Mouse (Mus musculus) spleen, adult 18-20 months (tissue): Measurements from ENCODE around the gene Ptpn13.
A peak's percentile ranks its signal among the peaks of the same experiment; 100 is the strongest.

Source experiments
- DNase-seq, 2 experiments: peaks; one replicate each; pipeline ENCODE4 v3.0.0; 2022; ENCODE audit warnings: mixed read lengths in 2 of 2

Gene Ptpn13

DNA sequence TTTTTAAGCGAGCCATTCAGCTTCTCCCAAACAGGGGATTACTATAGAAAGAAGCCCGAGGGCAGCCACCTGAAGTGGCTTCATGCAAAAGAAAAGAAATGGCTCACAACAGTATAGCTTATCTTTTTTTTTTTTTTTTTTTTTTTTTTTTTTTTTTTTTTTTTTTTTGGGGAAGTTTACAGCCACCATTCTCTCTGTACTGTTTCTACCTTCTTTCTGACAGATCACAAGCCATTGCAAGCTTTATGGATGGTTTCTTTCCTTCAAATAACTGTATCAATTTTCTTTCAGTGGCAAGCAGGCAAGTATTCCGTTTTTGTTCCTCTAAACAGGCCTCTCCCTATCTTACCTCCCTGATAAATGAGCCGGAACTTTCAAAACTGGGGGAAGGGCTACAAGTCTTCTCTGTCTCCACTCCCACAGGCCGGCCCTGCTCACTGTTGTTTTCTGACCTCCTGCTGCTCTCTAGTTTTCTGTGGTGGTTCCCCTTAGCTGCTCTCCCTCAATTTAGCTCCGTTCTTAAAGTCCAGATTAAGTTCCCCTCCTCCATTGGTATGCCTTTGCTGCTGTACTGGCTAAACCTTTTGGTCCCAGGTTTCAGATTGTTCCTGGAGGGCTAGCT, 1.6 kb upstream of the Ptpn13 start:
- DNase-seq, result no peak

- no peak for DNase-seq
These were observed 1.1 kb upstream of the Ptpn13 start for GRCm38 (mm10) chr5:103423927-103424315.

- DNase-seq, result peak in 1 of 2 experiments; percentile 7
These were observed 505 bp downstream of the Ptpn13 start for GRCm38 (mm10) chr5:103425363-103426031.

DNA sequence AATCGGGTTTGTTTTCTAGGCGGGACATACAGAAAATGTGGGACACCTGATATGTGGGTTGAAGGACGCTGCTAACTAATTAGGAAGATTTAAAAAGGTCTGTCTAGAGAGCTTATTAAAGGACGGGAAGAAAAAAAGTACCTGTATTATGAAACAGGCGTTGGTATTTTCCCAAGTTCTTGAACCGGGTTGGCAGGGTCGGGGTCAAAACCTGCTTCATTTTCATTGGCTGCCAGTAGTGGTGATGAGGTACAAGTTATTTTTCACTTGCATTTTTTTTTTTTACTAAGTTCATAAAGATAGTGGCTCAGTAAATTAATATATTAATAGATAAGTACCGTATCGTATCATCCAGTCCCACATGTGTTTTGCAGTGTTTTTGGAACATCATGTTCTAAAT, 1.3 kb downstream of the Ptpn13 start:
- DNase-seq, result no peak

DNA sequence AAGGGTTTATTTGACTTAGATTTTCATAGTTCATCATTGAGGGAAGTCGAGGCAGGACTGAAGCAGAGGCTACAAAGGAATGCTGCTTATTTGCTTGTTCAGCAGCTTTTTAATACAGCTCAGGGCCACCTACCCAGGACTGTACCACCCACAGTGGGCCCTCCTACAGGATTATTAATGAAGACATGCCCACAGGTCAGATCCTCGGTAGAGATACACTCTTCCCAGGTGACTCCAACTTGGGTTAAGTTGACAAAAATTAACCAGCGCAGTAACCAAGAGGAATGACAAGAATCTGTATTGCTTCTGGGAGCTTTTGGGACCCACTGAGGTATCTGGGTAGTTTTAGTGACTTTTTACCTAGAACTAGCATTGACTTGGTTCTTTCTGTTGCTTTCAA, 6.0 kb downstream of the Ptpn13 start:
- no peak for DNase-seq

GRCm38 (mm10) chr5:103431479-103431878, 6.5 kb downstream of the Ptpn13 start:
- DNase-seq, result no peak

DNA sequence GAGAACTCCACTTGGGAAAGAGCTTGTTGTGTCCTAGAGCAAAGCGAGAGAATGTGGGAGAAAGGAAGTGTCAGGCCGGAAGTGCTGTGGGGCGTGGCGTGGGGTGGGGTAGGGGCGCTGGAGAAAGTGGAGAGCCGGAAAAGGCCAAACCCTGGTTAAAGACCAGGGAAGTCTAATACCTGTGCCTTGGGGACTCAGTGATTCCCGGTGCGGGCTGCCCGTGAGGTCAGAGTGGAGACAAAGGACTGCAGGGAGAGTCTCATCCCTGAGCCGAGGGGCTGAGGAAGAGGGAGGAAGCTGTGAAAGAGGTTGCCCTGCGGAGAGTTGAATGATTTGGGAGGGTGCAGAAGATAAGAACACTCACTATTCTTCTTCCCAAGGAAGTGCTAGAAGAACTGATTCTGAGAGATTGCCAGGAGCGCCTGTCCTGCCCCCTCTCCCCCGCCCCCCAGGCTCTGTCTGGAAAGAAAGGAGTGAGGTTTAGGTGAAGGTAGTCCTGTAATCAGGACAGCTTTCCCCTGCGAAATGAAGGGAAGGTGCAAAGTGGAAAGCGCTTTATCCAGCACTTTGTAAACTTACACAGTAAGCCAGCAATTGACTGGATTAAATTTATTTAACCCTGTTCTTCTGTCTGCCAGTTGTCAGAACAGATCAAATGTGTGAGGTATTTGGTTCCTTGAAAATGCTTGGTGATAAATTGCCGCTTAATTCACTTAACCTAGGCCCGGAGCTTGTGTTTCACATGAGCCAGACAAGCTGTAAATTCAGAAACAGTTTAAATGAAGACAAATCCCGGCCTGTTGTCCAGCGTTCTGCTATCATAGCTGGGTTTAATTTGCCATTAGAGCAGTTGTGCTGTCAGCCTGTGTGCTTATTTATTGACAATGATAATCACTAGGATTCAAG, 11.3 kb downstream of the Ptpn13 start:
- no peak for DNase-seq

- no peak for DNase-seq
These were observed 12.7 kb downstream of the Ptpn13 start for GRCm38 (mm10) chr5:103437714-103438113.

DNA sequence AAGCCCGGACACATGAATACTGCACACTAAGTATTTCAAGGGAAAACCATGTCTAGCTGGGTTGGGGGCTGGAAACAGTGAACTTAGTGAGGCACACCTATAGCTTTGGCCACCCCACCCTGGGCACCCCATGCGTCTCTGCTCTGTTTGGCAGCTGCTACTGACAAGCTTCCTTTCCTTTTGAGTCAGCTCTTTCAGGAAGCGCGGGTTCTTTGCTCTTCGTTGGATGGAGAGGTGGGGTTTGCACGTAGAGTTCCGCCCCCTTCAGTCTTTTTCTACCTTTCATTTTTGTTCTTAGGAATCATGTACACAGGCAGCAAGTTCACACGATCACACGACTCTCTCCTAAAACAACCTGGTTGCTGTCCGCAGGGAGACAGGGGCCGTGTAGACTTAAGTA, 14.2 kb downstream of the Ptpn13 start:
- no peak for DNase-seq

DNA sequence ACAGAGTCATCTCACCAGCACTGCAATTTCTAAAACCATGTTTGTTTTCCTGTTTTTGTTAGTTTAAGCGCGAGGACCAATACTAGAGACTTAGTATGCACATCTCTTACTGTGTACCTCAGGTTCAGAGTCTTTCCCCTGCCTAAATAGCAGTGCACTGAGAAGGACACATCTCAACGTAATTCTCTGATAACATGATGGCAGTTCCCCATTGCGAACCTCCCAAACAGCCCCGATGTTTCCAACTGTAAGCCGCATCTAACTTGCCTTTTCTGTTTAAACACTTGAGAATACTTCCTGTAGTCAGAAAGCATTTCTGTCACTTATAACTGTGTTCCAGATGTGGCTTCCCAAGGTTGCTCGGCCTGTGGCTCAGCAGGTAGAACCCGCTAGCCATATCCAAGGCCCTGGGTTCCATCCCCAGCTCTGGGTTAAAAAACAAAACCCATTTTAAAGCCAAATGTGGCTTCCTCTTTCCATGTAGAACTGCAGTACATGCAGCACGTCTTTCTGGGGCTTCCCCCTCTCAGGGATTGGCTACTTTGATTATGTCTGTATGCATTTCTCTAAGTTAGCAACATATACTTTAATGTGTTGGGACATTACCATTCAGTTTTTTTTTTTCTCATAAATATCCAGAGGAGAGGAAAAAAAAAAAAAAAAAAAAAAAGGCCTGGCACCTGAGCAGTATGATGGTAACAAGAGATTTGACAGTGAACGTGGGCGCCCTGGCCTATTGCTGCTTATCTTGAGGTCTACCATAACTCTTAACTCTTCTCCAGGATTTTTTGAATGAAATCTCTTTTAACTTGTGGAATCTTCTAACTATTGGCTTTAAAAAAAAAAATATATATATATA, 15.7 kb downstream of the Ptpn13 start:
- DNase-seq, result no peak

- no peak for DNase-seq
These were observed 16.7 kb downstream of the Ptpn13 start for GRCm38 (mm10) chr5:103441706-103442105.

DNA sequence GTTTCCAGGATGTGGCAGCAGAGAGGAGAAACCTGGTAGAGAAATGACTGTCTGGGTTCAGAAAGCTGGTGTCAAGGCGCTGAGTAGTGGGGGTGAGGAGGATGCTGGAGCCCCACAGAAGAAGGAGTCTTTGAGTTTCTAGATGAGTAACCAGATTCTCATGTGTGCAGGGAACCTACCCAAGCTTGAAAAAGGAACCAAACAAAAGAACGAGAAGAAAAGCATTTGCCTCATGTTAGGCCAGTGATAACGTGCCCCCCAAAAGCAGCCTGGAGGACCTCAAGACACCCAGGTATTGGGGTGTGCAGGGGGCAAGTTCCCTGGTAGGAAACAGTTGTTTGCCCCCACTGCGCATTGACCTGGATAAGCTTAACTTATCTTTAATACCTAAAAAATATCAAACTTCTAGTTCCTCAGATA, 17.3 kb downstream of the Ptpn13 start:
- DNase-seq, result no peak

DNA sequence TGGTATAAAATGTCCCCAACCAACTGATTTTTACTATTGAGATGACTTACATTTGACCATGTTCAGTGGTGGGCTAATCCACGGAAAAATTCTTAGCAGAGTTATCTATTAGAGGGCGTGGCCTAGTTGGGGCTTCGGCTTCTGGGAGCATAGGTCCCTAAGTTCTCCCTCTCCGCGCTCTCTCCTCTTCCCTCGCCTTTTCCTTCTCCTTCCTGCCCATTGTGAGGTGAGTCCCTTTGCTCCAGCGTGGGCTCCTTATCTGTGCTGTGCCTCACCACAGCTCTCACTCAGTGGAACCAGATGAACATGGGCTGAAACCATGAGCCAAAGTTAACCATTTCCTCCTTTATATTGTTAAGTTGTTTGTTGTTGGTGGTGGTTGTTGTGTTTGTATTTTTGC, 17.9 kb downstream of the Ptpn13 start:
- no peak for DNase-seq

DNA sequence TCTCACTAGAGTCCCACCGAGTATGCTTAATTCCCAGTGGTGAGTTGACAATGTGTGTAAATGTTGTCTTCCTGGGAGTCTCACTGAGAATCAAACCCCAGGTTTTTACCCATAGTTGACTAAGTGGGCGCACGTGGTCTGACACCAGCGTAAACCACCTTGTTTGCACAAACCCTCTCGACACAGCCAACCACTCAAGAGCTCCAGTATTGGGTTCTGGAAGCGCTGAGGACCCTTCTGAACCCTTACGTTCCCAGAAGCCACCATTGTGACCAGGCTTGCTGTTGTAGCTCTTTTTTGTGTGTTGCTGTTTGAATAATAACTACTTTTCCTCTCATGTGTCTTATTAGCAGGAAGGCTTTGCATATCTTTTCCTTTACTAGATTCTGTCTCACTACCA, 20.4 kb downstream of the Ptpn13 start:
- no peak for DNase-seq

GRCm38 (mm10) chr5:103447806-103448416, 22.9 kb downstream of the Ptpn13 start:
- no peak for DNase-seq

DNA sequence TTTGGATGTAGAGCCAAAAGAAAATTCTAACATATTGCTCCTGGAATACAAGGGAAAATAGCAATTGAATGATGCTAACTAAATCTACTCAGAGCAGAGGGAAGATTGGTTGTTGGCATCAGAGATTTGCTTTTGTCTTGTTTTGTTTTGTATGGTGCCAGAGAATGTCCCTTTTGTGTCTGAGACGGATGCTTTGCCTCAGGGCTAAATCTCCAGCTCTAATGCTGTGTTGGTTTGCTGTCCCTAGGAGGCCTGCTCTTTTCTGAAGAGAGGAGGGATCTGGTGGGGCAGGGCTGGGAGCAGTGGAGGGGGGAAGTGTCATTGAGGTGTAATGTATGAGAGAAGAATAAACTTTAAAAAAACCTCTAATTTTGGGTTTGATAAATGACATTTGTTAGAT, 23.5 kb downstream of the Ptpn13 start:
- DNase-seq, result no peak

GRCm38 (mm10) chr5:103450663-103451062, 25.7 kb downstream of the Ptpn13 start:
- no peak for DNase-seq

GRCm38 (mm10) chr5:103453361-103454140, 28.6 kb downstream of the Ptpn13 start:
- DNase-seq, result no peak

- no peak for DNase-seq
These were observed 31.8 kb downstream of the Ptpn13 start for GRCm38 (mm10) chr5:103456794-103457193.

GRCm38 (mm10) chr5:103458411-103458810, 33.4 kb downstream of the Ptpn13 start:
- no peak for DNase-seq

DNA sequence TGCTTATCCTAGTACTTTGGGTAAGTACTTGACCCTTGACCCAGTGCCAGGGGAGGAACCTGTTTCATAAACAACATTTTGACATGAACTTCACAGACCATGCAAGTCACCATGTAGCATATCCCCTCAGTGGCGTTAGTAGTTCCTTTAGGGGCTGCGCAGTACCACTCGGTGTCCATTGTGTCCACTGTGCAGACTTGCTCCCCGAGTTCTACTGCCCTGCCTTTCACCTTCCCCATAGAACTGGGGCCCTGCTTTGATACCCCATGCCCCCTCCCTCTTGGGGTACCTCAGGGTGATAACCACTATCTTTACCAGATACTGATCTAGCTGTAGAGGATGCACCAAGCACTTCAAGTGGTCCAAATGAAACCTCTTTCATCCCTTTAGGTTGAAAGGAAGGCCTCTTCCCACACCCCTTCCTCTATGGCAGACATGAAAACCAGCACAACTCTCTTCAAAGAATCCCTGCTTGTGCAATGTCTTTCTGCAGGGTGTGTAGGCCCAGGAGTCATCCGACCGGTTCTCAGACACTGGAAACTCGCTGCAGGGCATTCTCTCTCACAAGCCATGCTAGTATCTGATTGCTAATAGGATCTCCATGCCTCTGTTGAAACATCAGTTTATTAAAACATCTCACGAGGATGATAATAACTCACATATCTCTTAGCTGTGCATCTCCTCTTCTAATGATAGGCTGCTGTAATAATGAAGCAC, 34.1 kb downstream of the Ptpn13 start:
- no peak for DNase-seq
